Mouse (Mus musculus): ENCODE results near the gene Vmn1r155. TPM values are rescaled to one million over a fixed set of nuclear protein-coding genes. Genes with fewer than 3 reads are reported as not detected.

Vmn1r155 gene
- polyA plus RNA-seq (2012; rRNA removed; ENCODE audit: low replicate concordance): not detected in 2 replicates

DNA sequence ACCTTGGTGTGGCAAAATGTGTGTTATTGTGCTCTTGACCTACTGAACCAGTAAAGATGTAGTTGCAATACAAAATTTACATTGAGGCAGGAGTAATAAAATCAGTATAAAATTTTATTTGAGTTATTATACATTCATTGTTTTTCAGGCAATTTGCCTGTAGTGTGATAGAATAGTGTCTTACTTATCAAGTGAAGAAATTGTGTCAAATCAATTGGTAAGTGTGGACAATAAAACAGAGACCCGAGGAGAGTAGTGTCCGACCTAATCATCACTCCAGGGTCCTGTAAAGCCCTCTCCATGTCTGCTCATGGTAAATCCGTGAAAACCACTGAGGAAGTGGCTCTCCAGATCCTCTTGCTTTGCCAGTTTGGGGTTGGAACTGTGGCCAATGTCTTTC lies at the start of gene Vmn1r155:
TSS of gene Vmn1r155 (plus strand) at position 301 of the 400 bp plus-strand sequence.

DNA sequence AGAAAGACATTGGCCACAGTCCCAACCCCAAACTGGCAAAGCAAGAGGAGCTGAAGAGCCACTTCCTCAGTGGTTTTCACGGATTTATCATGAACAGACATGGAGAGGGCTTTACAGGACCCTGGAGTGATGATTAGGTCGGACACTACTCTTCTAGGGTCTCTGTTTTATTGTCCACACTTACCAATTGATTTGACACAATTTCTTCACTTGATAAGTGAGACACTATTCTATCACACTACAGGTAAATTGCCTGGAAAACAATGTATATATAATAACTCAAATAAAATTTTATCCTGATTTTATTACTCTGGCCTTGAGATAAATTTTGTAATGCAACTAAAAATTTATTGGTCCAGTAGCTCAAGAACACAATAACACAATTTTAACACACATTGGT lies 34.4 kb downstream of the Vmn1r155 start, which contains the start of gene Gm8693:
TSS of gene Gm8693 (minus strand) at position 101 of the 400 bp plus-strand sequence.

Other genes starting within 250 kb of the Vmn1r155 start
- gene Vmn1r148, start 244.4 kb upstream of the Vmn1r155 start, polyA plus RNA-seq (2012; rRNA removed; ENCODE audit: low replicate concordance): not detected in 2 replicates
- gene Vmn1r149, start 219.8 kb upstream of the Vmn1r155 start, polyA plus RNA-seq (2012; rRNA removed; ENCODE audit: low replicate concordance): not detected in 2 replicates
- gene Gm10665, start 193.9 kb upstream of the Vmn1r155 start, polyA plus RNA-seq (2012; rRNA removed; ENCODE audit: low replicate concordance): not detected in 2 replicates
- gene Vmn1r151, start 158.3 kb upstream of the Vmn1r155 start, polyA plus RNA-seq (2012; rRNA removed; ENCODE audit: low replicate concordance): not detected in 2 replicates
- not detected in 2 replicates for gene Vmn1r152, start 135.1 kb upstream of the Vmn1r155 start, polyA plus RNA-seq (2012; rRNA removed; ENCODE audit: low replicate concordance)
- gene Gm8677, start 123.1 kb upstream of the Vmn1r155 start, polyA plus RNA-seq (2012; rRNA removed; ENCODE audit: low replicate concordance): not detected in 2 replicates
- gene Gm4201, start 92.7 kb upstream of the Vmn1r155 start, polyA plus RNA-seq (2012; rRNA removed; ENCODE audit: low replicate concordance): not detected in 2 replicates
- gene Gm4565, start 69.9 kb upstream of the Vmn1r155 start, polyA plus RNA-seq (2012; rRNA removed; ENCODE audit: low replicate concordance): not detected in 2 replicates
- not detected in 2 replicates for gene Gm8693, start 34.3 kb downstream of the Vmn1r155 start, polyA plus RNA-seq (2012; rRNA removed; ENCODE audit: low replicate concordance)
- not detected in 2 replicates for gene Gm4567, start 61.7 kb downstream of the Vmn1r155 start, polyA plus RNA-seq (2012; rRNA removed; ENCODE audit: low replicate concordance)
- gene Vmn1r157, start 103.7 kb downstream of the Vmn1r155 start, polyA plus RNA-seq (2012; rRNA removed; ENCODE audit: low replicate concordance): not detected in 2 replicates
- gene Vmn1r158, start 132.8 kb downstream of the Vmn1r155 start, polyA plus RNA-seq (2012; rRNA removed; ENCODE audit: low replicate concordance): not detected in 2 replicates
- gene Vmn1r159, start 185.6 kb downstream of the Vmn1r155 start, polyA plus RNA-seq (2012; rRNA removed; ENCODE audit: low replicate concordance): not detected in 2 replicates
- not detected in 2 replicates for gene Vmn1r160, start 213.2 kb downstream of the Vmn1r155 start, polyA plus RNA-seq (2012; rRNA removed; ENCODE audit: low replicate concordance)

Measured in subcutaneous adipose tissue, adult 2 months (tissue).